Mouse (Mus musculus) spleen, adult 18-20 months (tissue): ENCODE results near the gene Gpr22.

Source experiments
- DNase-seq, 2 experiments: peaks; one replicate each; pipeline ENCODE4 v3.0.0; 2022; ENCODE audit warnings: mixed read lengths in 2 of 2

Gpr22 gene

GRCm38 (mm10) chr12:31713600-31713999 lies at the start of gene Gpr22:
Gpr22 (minus strand) TSS chr12:31713947.
- DNase-seq: no peak

GRCm38 (mm10) chr12:31755885-31756755 lies 42.4 kb upstream of the Gpr22 start:
- no peak for DNase-seq

GRCm38 (mm10) chr12:31754465-31754864 lies 40.7 kb upstream of the Gpr22 start:
- DNase-seq: no peak

- no peak for DNase-seq
Observed at GRCm38 (mm10) chr12:31749846-31750245, 36.1 kb upstream of the Gpr22 start.

- DNase-seq: no peak
Observed at GRCm38 (mm10) chr12:31747301-31747700, 33.6 kb upstream of the Gpr22 start.

- no peak for DNase-seq
Observed at GRCm38 (mm10) chr12:31734616-31735015, 20.9 kb upstream of the Gpr22 start.

GRCm38 (mm10) chr12:31730126-31730525 lies 16.4 kb upstream of the Gpr22 start:
- no peak for DNase-seq

GRCm38 (mm10) chr12:31726707-31727106 lies 13.0 kb upstream of the Gpr22 start:
- DNase-seq: no peak

GRCm38 (mm10) chr12:31725511-31726275 lies 11.9 kb upstream of the Gpr22 start:
- no peak for DNase-seq

- DNase-seq: no peak
Observed at GRCm38 (mm10) chr12:31724576-31724975, 10.8 kb upstream of the Gpr22 start.

GRCm38 (mm10) chr12:31719586-31720275 lies 6.0 kb upstream of the Gpr22 start:
- DNase-seq: no peak

- DNase-seq: no peak
Observed at GRCm38 (mm10) chr12:31714070-31714469, 323 bp upstream of the Gpr22 start.

- no peak for DNase-seq
Observed at GRCm38 (mm10) chr12:31712727-31713126, 1.0 kb downstream of the Gpr22 start.

- DNase-seq: no peak
Observed at GRCm38 (mm10) chr12:31712233-31712632, 1.5 kb downstream of the Gpr22 start.

GRCm38 (mm10) chr12:31709665-31710064 lies 4.1 kb downstream of the Gpr22 start:
- no peak for DNase-seq

- no peak for DNase-seq
Observed at GRCm38 (mm10) chr12:31707531-31707930, 6.2 kb downstream of the Gpr22 start.

GRCm38 (mm10) chr12:31706168-31706567 lies 7.6 kb downstream of the Gpr22 start:
- no peak for DNase-seq

GRCm38 (mm10) chr12:31703904-31704303 lies 9.8 kb downstream of the Gpr22 start:
- DNase-seq: no peak

- no peak for DNase-seq
Observed at GRCm38 (mm10) chr12:31701411-31701810, 12.3 kb downstream of the Gpr22 start.

GRCm38 (mm10) chr12:31700623-31701347 lies 13.0 kb downstream of the Gpr22 start:
- DNase-seq: no peak

GRCm38 (mm10) chr12:31693278-31693677 lies 20.5 kb downstream of the Gpr22 start:
- no peak for DNase-seq

GRCm38 (mm10) chr12:31686679-31687078 lies 27.1 kb downstream of the Gpr22 start:
- no peak for DNase-seq

GRCm38 (mm10) chr12:31667187-31667586 lies 46.6 kb downstream of the Gpr22 start:
- no peak for DNase-seq
